Mouse (Mus musculus) heart, postnatal 0 days (tissue): ENCODE results near the gene Col7a1.

Experiments
- CTCF ChIP-seq: IDR thresholded peaks from 2 replicates; pipeline ENCODE4 v1.5.1; 2016; ENCODE audit warnings: antibody characterized with exemption, control low read depth, low read depth
- EP300 ChIP-seq: IDR thresholded peaks from 2 replicates; pipeline ENCODE4 v1.6.1; 2016; ENCODE audit warnings: antibody characterized with exemption, low read depth

- TF ChIP-seq CTCF (no peak), EP300 (no peak)
Observed at GRCm38 (mm10) chr9:109008081-109008480, 54.7 kb downstream of the Col7a1 start.
